Mouse (Mus musculus) small intestine, adult 2 months (tissue): ENCODE measurements around the gene Igfbp7.

Experiments
- CTCF ChIP-seq: fragments of 200-500 bp; IDR thresholded peaks from 2 replicates; pipeline ENCODE4 v1.5.1; 2012; ENCODE audit warnings: low read depth, mild to moderate bottlenecking, control low read depth, inconsistent platforms, low read length, moderate library complexity, mixed read lengths; ENCODE audit not compliant: insufficient replicate concordance, insufficient read length; ENCODE audit errors: extremely low read depth
- POLR2A ChIP-seq: fragments of 200-500 bp; IDR thresholded peaks from 2 replicates; pipeline ENCODE4 v1.6.1; 2012; ENCODE audit warnings: low read depth, mild to moderate bottlenecking, control low read depth, inconsistent platforms, low read length, moderate library complexity

- no peak for TF ChIP-seq POLR2A
- no peak for TF ChIP-seq CTCF
These were observed 41.7 kb upstream of the Igfbp7 start for GRCm38 (mm10) chr5:77449531-77449930.
